Mouse (Mus musculus): Measurements from ENCODE around the gene Gm28635.

The Gm28635 gene

GRCm38 (mm10) chr2:84677968-84678880, at the start of gene Gm28635, which contains the start of gene Med19:
Gene Gm28635, minus strand, starts transcription at chr2:84678041.
Gene Med19, plus strand, starts transcription at chr2:84678402.
- peak; percentile 99 for DNase-seq

DNA sequence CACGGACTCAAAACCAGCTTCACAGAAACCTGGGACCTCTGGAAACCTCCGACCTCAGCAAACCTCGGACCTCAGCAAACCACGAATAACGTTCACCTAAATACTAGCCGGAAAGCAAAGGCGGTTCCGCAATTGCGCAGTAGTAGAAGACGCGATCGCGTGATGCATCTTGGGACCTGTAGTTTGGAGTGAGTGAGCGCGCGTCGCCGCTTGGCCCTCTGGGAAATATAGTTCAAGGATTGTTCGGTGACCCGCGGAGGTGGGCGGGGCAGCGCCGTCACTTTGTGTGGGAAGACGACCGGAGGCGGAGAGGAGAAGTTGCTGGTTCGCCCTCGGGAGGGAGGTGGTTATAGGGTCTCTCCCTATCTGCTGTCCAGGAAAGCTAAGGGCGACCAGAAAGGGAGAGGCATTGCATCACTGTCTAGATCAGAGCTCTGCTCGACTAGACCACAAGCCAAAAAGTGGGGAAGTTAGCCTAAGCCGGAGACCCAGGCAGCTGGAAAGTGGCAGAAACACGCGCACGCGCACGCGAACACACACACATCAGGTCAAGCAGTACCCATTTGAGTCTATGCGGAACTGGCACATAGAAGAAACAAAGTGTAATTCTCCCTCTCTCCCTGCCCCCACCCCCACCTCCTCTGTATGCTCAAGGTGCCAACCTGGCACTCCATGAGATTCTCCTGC, 49.5 kb upstream of the Gm28635 start, which contains the start of gene Clp1:
Gene Clp1 (minus strand): TSS at position 179 of the 687 bp plus-strand sequence.
- peak; percentile 98 for DNase-seq

GRCm38 (mm10) chr2:84726716-84727115, 48.9 kb upstream of the Gm28635 start:
- DNase-seq: no peak

DNA sequence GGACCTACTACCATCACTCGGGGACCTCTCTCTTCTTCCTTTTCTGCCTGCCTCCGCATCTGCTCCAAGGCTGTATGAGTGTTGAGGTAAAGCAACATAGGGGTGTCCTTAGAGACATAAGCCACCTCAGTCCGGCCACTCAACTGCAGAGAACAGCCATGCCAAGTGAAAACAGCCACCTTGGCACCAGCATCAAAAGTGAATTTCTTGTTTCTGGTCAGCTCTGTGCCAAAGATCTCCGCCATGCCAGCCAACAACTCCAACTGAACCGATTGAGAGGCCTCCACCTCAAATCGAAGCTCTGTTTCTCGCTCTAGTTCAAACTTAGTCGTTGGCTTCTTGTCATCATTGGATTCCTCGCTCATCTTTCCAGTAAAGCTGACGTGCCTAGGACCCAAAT, 47.9 kb upstream of the Gm28635 start:
- no peak for DNase-seq

GRCm38 (mm10) chr2:84723856-84724255, 46.0 kb upstream of the Gm28635 start:
- DNase-seq: no peak

DNA sequence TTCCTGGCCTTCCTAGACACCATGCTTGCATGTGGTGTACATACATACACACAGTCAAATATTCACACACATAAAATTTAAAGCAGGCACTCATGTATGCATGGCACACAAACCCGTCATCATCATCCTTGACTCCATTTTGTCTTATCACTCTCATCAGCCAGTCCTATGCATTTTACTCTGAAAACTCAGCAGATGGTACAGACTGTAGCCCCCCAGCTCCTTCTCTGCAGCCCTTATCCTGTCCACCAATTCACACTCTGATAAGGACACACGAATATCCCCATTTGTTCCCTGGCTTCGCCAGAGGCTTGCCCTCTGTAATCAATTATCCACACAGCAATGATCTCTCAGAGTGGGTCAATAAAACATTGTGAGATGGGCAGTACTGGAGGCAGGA, 43.3 kb upstream of the Gm28635 start:
- no peak for DNase-seq

- DNase-seq: no peak
These were observed 42.9 kb upstream of the Gm28635 start for GRCm38 (mm10) chr2:84720718-84721117.

GRCm38 (mm10) chr2:84717357-84717756, 39.5 kb upstream of the Gm28635 start:
- DNase-seq: no peak

GRCm38 (mm10) chr2:84716423-84717355, 38.8 kb upstream of the Gm28635 start:
- no peak for DNase-seq

GRCm38 (mm10) chr2:84715562-84716361, 37.9 kb upstream of the Gm28635 start:
- peak; percentile 96 for DNase-seq

GRCm38 (mm10) chr2:84714811-84715561, 37.1 kb upstream of the Gm28635 start, which contains the start of gene Zdhhc5:
Gene Zdhhc5, minus strand, starts transcription at chr2:84715180.
- peak; percentile 99 for DNase-seq

DNA sequence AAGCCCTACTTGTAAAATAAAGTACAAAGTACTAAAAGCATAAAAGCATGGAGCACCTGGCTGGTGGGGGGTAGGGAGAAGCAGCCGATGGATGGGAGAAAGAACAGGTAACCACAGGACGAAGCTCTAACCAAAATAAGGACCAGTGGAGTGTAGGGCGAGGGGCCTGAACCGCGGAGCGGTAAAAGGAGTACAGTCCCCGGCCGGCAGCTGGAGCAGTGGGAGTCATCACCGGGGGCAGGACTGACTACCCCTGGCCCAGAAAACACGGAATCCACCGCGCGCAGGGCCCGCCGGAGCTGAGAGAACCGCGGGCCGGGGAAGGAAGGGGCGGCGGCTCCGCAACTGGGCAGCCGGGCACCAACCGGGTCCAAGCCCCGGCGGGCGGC, 36.6 kb upstream of the Gm28635 start:
- DNase-seq: no peak

DNA sequence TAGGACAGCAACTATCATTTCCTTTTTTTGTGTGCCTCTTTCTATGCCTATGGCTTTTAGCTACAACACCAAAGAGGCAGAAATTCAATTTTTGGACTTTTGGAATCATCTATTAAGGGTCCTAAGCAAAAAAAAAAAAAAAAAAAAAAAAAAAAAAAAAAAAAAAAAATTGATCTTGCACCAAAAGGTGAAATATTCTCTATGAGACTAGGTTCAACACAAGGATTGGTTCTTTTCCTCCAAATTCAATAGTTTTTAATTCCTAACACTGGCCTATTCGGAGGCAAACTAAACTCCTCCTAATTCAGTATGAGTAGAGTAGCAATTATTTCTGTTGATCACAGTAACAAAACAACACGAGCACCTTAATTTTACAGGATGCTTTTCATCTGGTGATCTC, 34.1 kb upstream of the Gm28635 start:
- DNase-seq: no peak

DNA sequence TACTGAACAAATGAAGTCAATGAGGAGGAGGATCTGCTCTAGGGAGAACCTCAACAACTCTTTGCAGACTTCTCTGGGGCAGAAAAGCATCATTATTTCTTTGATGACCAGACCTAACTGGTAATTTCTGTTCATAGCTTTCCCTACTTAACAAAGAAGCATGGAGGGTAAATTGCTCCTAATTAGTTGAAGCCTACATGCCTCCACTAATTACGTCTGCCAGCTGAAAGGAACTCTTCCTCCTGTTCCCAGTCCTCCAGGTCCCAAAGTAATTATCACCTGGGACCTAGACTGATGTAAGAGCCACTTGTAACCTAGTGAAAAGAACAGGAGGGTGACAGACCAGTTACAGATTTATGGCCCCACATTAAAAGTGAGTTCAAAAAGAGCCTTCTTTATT, 29.7 kb upstream of the Gm28635 start:
- DNase-seq: no peak

GRCm38 (mm10) chr2:84705295-84705694, 27.5 kb upstream of the Gm28635 start:
- DNase-seq: no peak

DNA sequence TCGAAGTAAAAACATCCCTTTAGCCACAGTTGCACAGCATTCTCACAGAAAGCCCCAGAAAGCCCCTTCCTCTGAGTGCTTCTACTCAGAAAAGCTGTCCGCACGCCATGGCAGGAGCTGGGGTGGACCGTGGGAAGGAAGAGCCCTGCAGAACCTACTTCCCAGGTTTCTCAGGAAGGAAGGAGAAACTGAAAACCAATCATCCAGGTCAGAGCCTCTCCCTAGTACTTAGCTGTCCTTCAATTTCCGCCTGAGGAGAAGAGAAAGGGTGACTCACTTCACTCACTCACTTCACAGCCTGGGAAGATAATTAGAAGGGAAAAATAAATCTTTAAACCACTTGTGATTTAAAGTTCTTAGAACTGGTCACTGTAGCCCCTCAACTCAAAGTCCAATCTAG, 26.5 kb upstream of the Gm28635 start:
- no peak for DNase-seq

DNA sequence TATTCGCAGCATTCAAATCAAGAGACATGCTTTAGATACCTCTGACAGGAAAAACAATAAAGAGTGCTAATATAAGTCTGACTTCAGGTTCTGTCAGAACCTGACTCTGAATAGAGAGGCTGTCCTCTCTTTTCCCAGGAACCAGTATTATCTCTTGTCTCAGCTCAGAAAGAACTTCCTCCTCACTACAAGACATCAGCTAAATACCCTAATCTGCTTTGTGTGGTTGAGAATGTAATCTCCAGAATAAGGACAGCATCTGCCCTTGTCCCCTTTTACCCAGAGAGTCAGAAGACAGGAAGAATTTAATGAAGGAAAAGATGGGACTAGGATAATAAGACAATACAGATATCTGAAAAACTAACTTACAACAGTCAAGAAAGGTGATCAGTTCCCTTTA, 25.7 kb upstream of the Gm28635 start:
- no peak for DNase-seq

DNA sequence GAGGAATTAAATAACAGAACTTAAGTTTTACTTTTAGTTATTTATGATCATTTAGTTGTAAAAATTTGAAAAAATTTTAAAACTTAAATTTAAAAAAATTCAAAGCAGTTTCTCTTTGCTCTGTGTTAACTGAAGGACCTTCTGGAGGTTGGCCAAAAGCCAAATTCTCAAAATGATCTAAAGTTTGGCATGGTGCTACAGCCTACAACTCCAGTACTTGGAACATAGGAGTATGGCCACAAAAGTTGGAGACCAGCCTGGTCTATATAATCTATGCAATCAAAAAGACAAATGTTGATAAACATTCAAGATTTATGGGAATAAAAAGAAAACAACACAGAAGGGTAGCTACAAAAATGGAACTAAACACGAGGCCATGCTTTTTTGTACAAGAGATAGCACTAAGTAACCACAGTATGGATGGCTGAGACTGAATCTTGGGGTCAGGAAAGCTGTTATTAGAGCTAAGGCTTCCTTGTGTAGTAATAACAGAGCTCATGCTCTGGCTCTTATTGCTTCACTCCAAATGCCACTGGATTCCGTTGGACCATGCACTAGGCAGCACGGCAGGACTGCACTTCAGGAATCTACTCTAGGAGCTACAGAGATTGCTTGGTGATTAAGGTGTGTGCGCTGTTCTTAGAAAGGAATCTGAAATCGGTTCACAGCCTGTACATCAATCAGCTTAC, 17.3 kb upstream of the Gm28635 start:
- DNase-seq: no peak

DNA sequence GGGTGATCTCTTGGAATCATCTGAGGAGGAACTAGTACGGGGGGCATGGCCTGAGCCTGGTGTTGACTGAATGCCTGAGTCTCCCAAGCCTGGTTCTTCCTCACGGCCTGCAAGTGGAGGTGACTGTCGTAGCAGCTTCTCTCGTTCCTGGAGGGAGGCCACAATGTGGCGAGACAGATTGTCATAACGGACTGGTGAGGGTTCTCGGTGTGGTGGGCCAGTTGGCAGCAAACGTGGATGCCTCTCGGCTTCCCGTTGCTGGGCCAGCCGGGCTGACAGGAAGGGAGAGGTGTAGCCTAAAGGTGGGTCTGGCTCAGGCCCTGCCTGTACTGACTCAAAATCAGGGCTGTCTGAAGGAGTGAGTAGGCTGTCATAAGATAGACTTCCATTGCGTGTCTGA, 12.2 kb upstream of the Gm28635 start:
- DNase-seq: no peak

DNA sequence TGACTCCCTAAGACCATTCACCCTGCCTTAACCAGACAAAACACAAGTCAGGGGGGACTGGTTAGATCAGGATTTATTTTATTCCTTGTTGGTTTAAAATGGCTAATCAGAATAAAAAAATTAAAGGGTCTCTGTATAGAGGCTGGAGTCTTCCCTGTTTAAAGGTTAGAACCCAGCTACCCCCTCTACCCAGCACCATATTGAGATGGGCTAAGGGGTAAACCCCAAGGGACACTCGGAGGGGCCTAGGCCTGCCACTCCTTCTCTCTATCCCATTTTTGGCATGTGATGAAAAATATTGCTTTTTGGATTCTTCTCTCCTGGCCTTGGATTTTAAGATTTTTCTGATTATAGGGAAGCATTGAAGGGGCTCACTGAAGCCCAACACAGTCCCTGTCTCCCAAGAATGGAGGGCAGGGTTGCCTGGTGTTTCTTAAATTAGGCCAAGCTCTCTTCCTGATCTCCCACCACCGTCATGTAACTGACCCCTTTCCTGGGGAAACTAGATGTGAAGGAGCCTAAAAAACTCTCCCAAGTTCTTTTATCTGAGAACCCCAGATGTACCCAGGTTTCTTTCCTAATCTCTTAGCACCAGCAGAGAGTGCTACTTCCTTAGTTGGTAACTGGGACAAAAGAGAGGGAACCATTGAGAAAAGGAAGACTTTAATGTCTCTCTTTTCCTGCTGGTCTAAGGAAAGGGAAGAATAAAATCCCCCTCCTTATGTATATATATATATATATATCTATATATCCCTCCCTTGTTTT, 10.4 kb upstream of the Gm28635 start:
- no peak for DNase-seq

All from kidney, adult 11 months (tissue).